Mouse (Mus musculus): ENCODE results near the gene Cabp7. TPM values are rescaled to one million over a fixed set of nuclear protein-coding genes. Genes with fewer than 3 reads are reported as not detected.
A peak's percentile ranks its signal among the peaks of the same experiment; 100 is the strongest.

The Cabp7 gene
- polyA plus RNA-seq, 1 experiment from 2014 or later, result 0.79 TPM

- no peak overlapping the region for H3K9ac ChIP-seq (ENCODE audit: low read length)
- H3K27me3 ChIP-seq (ENCODE audit: control insufficient read depth, insufficient read depth, low read length), result no peaks in the 10 kb centered on the region
- DNase-seq (ENCODE audit: low spot score) (no peak), ATAC-seq (replicated peaks; ENCODE audit: low FRiP score) (no peak)
- H3K27ac ChIP-seq (ENCODE audit: low read depth, low read length), result no peak overlapping the region
- WGBS, result 96% methylated on average over 6 of the region's 6 CpGs
- H3K36me3 ChIP-seq (ENCODE audit: control insufficient read depth, insufficient read depth, low read length), result no peaks in the 10 kb centered on the region; the same call in 1 of the 2 replicates
- no peak overlapping the region for H3K4me3 ChIP-seq (ENCODE audit: low read depth, low read length)
- H3K4me2 ChIP-seq (ENCODE audit: low read depth, low read length, severe bottlenecking), result no peak overlapping the region
- no peaks in the 10 kb centered on the region for H3K4me1 ChIP-seq (replicated peaks; ENCODE audit: control insufficient read depth, insufficient read depth, low read length)
- H3K9me3 ChIP-seq (ENCODE audit: control insufficient read depth, low read length), result no peaks in the 10 kb centered on the region
These were observed 23.3 kb upstream of the Cabp7 start for GRCm38 (mm10) chr11:4769881-4770280.

GRCm38 (mm10) chr11:4769293-4769692, 22.7 kb upstream of the Cabp7 start:
- Histone ChIP-seq H3K9me3 (ENCODE audit: control insufficient read depth, low read length) (no peaks in the 10 kb centered on the region), H3K4me2 (ENCODE audit: low read depth, low read length, severe bottlenecking) (no peak overlapping the region), H3K9ac (ENCODE audit: low read length) (no peak overlapping the region), H3K27ac (ENCODE audit: low read depth, low read length) (no peak overlapping the region), H3K4me3 (ENCODE audit: low read depth, low read length) (no peak overlapping the region), H3K4me1 (replicated peaks; ENCODE audit: control insufficient read depth, insufficient read depth, low read length) (no peaks in the 10 kb centered on the region), H3K27me3 (ENCODE audit: control insufficient read depth, insufficient read depth, low read length) (no peaks in the 10 kb centered on the region), H3K36me3 (ENCODE audit: control insufficient read depth, insufficient read depth, low read length) (no peaks in the 10 kb centered on the region; the same call in 1 of the 2 replicates)
- ATAC-seq (replicated peaks; ENCODE audit: low FRiP score), result no peak
- no peak for DNase-seq (ENCODE audit: low spot score)
- WGBS, result 75% methylated on average over 7 of the region's 7 CpGs

GRCm38 (mm10) chr11:4768399-4768798, 21.8 kb upstream of the Cabp7 start:
- DNase-seq (ENCODE audit: low spot score), result no peak
- ATAC-seq (replicated peaks; ENCODE audit: low FRiP score), result no peak
- no peak overlapping the region for H3K9ac ChIP-seq (ENCODE audit: low read length)
- H3K4me2 ChIP-seq (ENCODE audit: low read depth, low read length, severe bottlenecking), result no peak overlapping the region
- H3K27me3 ChIP-seq (ENCODE audit: control insufficient read depth, insufficient read depth, low read length), result no peaks in the 10 kb centered on the region
- no peak overlapping the region for H3K27ac ChIP-seq (ENCODE audit: low read depth, low read length)
- 86% methylated on average over 4 of the region's 4 CpGs for WGBS
- H3K4me3 ChIP-seq (ENCODE audit: low read depth, low read length), result no peak overlapping the region
- no peaks in the 10 kb centered on the region; the same call in 1 of the 2 replicates for H3K36me3 ChIP-seq (ENCODE audit: control insufficient read depth, insufficient read depth, low read length)
- H3K4me1 ChIP-seq (replicated peaks; ENCODE audit: control insufficient read depth, insufficient read depth, low read length), result no peaks in the 10 kb centered on the region; the same call in 1 of the 2 replicates
- no peaks in the 10 kb centered on the region for H3K9me3 ChIP-seq (ENCODE audit: control insufficient read depth, low read length)

GRCm38 (mm10) chr11:4764476-4764875, 17.9 kb upstream of the Cabp7 start:
- WGBS, result 86% methylated on average over 5 of the region's 5 CpGs
- no peaks in the 10 kb centered on the region for H3K27me3 ChIP-seq (ENCODE audit: control insufficient read depth, insufficient read depth, low read length)
- H3K36me3 ChIP-seq (ENCODE audit: control insufficient read depth, insufficient read depth, low read length), result no peaks in the 10 kb centered on the region; the same call in 1 of the 2 replicates
- ATAC-seq (replicated peaks; ENCODE audit: low FRiP score), result no peak
- H3K9ac ChIP-seq (ENCODE audit: low read length), result no peak overlapping the region
- DNase-seq (ENCODE audit: low spot score), result no peak
- peaks cover 2% of the 10 kb centered on the region for H3K4me1 ChIP-seq (replicated peaks; ENCODE audit: control insufficient read depth, insufficient read depth, low read length)
- no peak overlapping the region for H3K4me3 ChIP-seq (ENCODE audit: low read depth, low read length)
- H3K9me3 ChIP-seq (ENCODE audit: control insufficient read depth, low read length), result no peaks in the 10 kb centered on the region
- no peak overlapping the region for H3K4me2 ChIP-seq (ENCODE audit: low read depth, low read length, severe bottlenecking)
- no peak overlapping the region for H3K27ac ChIP-seq (ENCODE audit: low read depth, low read length)

GRCm38 (mm10) chr11:4763631-4764030, 17.1 kb upstream of the Cabp7 start:
- no peaks in the 10 kb centered on the region for H3K9me3 ChIP-seq (ENCODE audit: control insufficient read depth, low read length)
- no peak overlapping the region for H3K4me3 ChIP-seq (ENCODE audit: low read depth, low read length)
- H3K4me2 ChIP-seq (ENCODE audit: low read depth, low read length, severe bottlenecking), result no peak overlapping the region
- WGBS, result 22% methylated on average over 5 of the region's 5 CpGs
- no peaks in the 10 kb centered on the region; the same call in 1 of the 2 replicates for H3K36me3 ChIP-seq (ENCODE audit: control insufficient read depth, insufficient read depth, low read length)
- no peak for ATAC-seq (replicated peaks; ENCODE audit: low FRiP score)
- peaks cover 2% of the 10 kb centered on the region for H3K4me1 ChIP-seq (replicated peaks; ENCODE audit: control insufficient read depth, insufficient read depth, low read length)
- no peak for DNase-seq (ENCODE audit: low spot score)
- no peak overlapping the region for H3K27ac ChIP-seq (ENCODE audit: low read depth, low read length)
- no peak overlapping the region for H3K9ac ChIP-seq (ENCODE audit: low read length)
- H3K27me3 ChIP-seq (ENCODE audit: control insufficient read depth, insufficient read depth, low read length), result no peaks in the 10 kb centered on the region

- no peak for ATAC-seq (replicated peaks; ENCODE audit: low FRiP score)
- no peaks in the 10 kb centered on the region for H3K9me3 ChIP-seq (ENCODE audit: control insufficient read depth, low read length)
- no peak overlapping the region for H3K4me3 ChIP-seq (ENCODE audit: low read depth, low read length)
- H3K27me3 ChIP-seq (ENCODE audit: control insufficient read depth, insufficient read depth, low read length), result no peaks in the 10 kb centered on the region
- no peak overlapping the region; the same call in 1 of the 2 replicates for H3K27ac ChIP-seq (ENCODE audit: low read depth, low read length)
- no peak for DNase-seq (ENCODE audit: low spot score)
- WGBS, result 16% methylated on average over 2 of the region's 2 CpGs
- peaks cover 2% of the 10 kb centered on the region for H3K4me1 ChIP-seq (replicated peaks; ENCODE audit: control insufficient read depth, insufficient read depth, low read length)
- H3K4me2 ChIP-seq (ENCODE audit: low read depth, low read length, severe bottlenecking), result no peak overlapping the region
- H3K9ac ChIP-seq (ENCODE audit: low read length), result no peak overlapping the region
- H3K36me3 ChIP-seq (ENCODE audit: control insufficient read depth, insufficient read depth, low read length), result no peaks in the 10 kb centered on the region; the same call in 1 of the 2 replicates
These were observed 15.9 kb upstream of the Cabp7 start for GRCm38 (mm10) chr11:4762511-4762910.

GRCm38 (mm10) chr11:4761991-4762390, 15.4 kb upstream of the Cabp7 start:
- 7% methylated on average over 6 of the region's 6 CpGs for WGBS
- H3K4me3 ChIP-seq (ENCODE audit: low read depth, low read length), result no peak overlapping the region
- H3K27ac ChIP-seq (ENCODE audit: low read depth, low read length), result peak overlapping the region; percentile 39
- H3K27me3 ChIP-seq (ENCODE audit: control insufficient read depth, insufficient read depth, low read length), result no peaks in the 10 kb centered on the region
- no peak overlapping the region; the same call in 1 of the 2 replicates for H3K9ac ChIP-seq (ENCODE audit: low read length)
- no peak overlapping the region for H3K4me2 ChIP-seq (ENCODE audit: low read depth, low read length, severe bottlenecking)
- ATAC-seq (replicated peaks; ENCODE audit: low FRiP score) (no peak), DNase-seq (ENCODE audit: low spot score) (no peak)
- H3K36me3 ChIP-seq (ENCODE audit: control insufficient read depth, insufficient read depth, low read length), result no peaks in the 10 kb centered on the region; the same call in 1 of the 2 replicates
- H3K9me3 ChIP-seq (ENCODE audit: control insufficient read depth, low read length), result no peaks in the 10 kb centered on the region
- peaks cover 2% of the 10 kb centered on the region for H3K4me1 ChIP-seq (replicated peaks; ENCODE audit: control insufficient read depth, insufficient read depth, low read length)

GRCm38 (mm10) chr11:4760438-4760837, 13.9 kb upstream of the Cabp7 start:
- H3K27me3 ChIP-seq (ENCODE audit: control insufficient read depth, insufficient read depth, low read length), result no peaks in the 10 kb centered on the region
- no peak overlapping the region for H3K4me3 ChIP-seq (ENCODE audit: low read depth, low read length)
- H3K27ac ChIP-seq (ENCODE audit: low read depth, low read length), result no peak overlapping the region
- H3K4me1 ChIP-seq (replicated peaks; ENCODE audit: control insufficient read depth, insufficient read depth, low read length), result peaks cover 2% of the 10 kb centered on the region
- WGBS, result 43% methylated on average over 4 of the region's 4 CpGs
- DNase-seq (ENCODE audit: low spot score) (no peak), ATAC-seq (replicated peaks; ENCODE audit: low FRiP score) (no peak)
- no peak overlapping the region for H3K4me2 ChIP-seq (ENCODE audit: low read depth, low read length, severe bottlenecking)
- no peak overlapping the region for H3K9ac ChIP-seq (ENCODE audit: low read length)
- no peaks in the 10 kb centered on the region for H3K9me3 ChIP-seq (ENCODE audit: control insufficient read depth, low read length)
- H3K36me3 ChIP-seq (ENCODE audit: control insufficient read depth, insufficient read depth, low read length), result no peaks in the 10 kb centered on the region; the same call in 1 of the 2 replicates

- DNase-seq (ENCODE audit: low spot score) (no peak), ATAC-seq (replicated peaks; ENCODE audit: low FRiP score) (no peak)
- Histone ChIP-seq H3K4me2 (ENCODE audit: low read depth, low read length, severe bottlenecking) (no peak overlapping the region), H3K36me3 (ENCODE audit: control insufficient read depth, insufficient read depth, low read length) (no peaks in the 10 kb centered on the region), H3K27ac (ENCODE audit: low read depth, low read length) (no peak overlapping the region), H3K27me3 (ENCODE audit: control insufficient read depth, insufficient read depth, low read length) (no peaks in the 10 kb centered on the region), H3K4me3 (ENCODE audit: low read depth, low read length) (no peak overlapping the region), H3K9me3 (ENCODE audit: control insufficient read depth, low read length) (peaks cover 4% of the 10 kb centered on the region; the same call in 1 of the 2 replicates), H3K9ac (ENCODE audit: low read length) (no peak overlapping the region), H3K4me1 (replicated peaks; ENCODE audit: control insufficient read depth, insufficient read depth, low read length) (peaks cover 8% of the 10 kb centered on the region)
- WGBS, result 58% methylated on average over 4 of the region's 4 CpGs
These were observed 11.2 kb upstream of the Cabp7 start for GRCm38 (mm10) chr11:4757789-4758158.
